Mouse (Mus musculus): ENCODE measurements around the gene 1700123L14Rik. TPM values are rescaled to one million over a fixed set of nuclear protein-coding genes. Genes with fewer than 3 reads are reported as not detected.

Gene 1700123L14Rik
- polyA plus RNA-seq (2015; fragmentation: Nextera tagmentation; extraction: Ambion mirVana), result not detected in 2 replicates

GRCm38 (mm10) chr6:96165818-96166379 is at the start of gene 1700123L14Rik:
1700123L14Rik (minus strand) TSS chr6:96166243.

Other genes starting within 250 kb of the 1700123L14Rik start
- gene Fam19a1, start 53.1 kb downstream of the 1700123L14Rik start, polyA plus RNA-seq (2015; fragmentation: Nextera tagmentation; extraction: Ambion mirVana), result 0.35 and 0.62 TPM in 2 replicates

Measured in urinary bladder, postnatal 0 days (tissue).